Mouse (Mus musculus) NIH3T3 (cell line): ENCODE data around the gene Olfr132.
"Not testable (repeated sequence)": the region's sequence is repeated elsewhere in the genome, so short reads cannot be mapped to it uniquely, and the experiment has no call there.

Experiments
- DNase-seq: peaks from one replicate; pipeline ENCODE4 v3.0.0-alpha.2; 2012; ENCODE audit warnings: low read depth

The Olfr132 gene

GRCm38 (mm10) chr17:38134426-38134825 lies at the start of gene Olfr132:
Gene Olfr132 (minus strand): TSS chr17:38134526.
- no peak for DNase-seq

GRCm38 (mm10) chr17:38171088-38171487 lies 36.8 kb upstream of the Olfr132 start, which contains the start of gene Olfr134:
Gene Olfr134 (plus strand): TSS chr17:38171388.
- DNase-seq: no peak

GRCm38 (mm10) chr17:38144981-38145380 lies 10.7 kb upstream of the Olfr132 start, which contains the start of gene Olfr133:
Gene Olfr133 (plus strand): TSS chr17:38145281.
- no peak for DNase-seq

GRCm38 (mm10) chr17:38125371-38125770 lies 9.0 kb downstream of the Olfr132 start:
- DNase-seq: not testable (repeated sequence)

- DNase-seq: not testable (repeated sequence)
Observed at GRCm38 (mm10) chr17:38124199-38124598, 10.1 kb downstream of the Olfr132 start.

- no peak for DNase-seq
Observed at GRCm38 (mm10) chr17:38088593-38088992, 45.7 kb downstream of the Olfr132 start, which contains the start of gene Olfr131. Gene Olfr131 (minus strand): TSS chr17:38088693.

- no peak for DNase-seq
Observed at GRCm38 (mm10) chr17:38082364-38082763, 52.0 kb downstream of the Olfr132 start.
